Mouse (Mus musculus) frontal cortex, adult 2 months (tissue): ENCODE data around the gene Tmf1. TPM values are rescaled to one million over a fixed set of nuclear protein-coding genes. Genes with fewer than 3 reads are reported as not detected.

ENCODE experiments used
- DNase-seq, 2 experiments: peaks; one replicate each; pipeline ENCODE4 v3.0.0; 2022; ENCODE audit warnings: low spot score in 1 of 2; ENCODE audit errors: extremely low spot score in 1 of 2
- polyA plus RNA-seq: library from polyadenylated mRNA; depleted of rRNA; stranded (reverse); fragments of >200 nt; gene quantifications from 2 replicates; pipeline ENCODE4 v1.2.3, GENCODE M21; 2012

Gene Tmf1
- polyA plus RNA-seq, 1 experiment = 11.5 TPM

- DNase-seq = no peak
These were observed 26.0 kb upstream of the Tmf1 start for GRCm38 (mm10) chr6:97204952-97205351.

DNA sequence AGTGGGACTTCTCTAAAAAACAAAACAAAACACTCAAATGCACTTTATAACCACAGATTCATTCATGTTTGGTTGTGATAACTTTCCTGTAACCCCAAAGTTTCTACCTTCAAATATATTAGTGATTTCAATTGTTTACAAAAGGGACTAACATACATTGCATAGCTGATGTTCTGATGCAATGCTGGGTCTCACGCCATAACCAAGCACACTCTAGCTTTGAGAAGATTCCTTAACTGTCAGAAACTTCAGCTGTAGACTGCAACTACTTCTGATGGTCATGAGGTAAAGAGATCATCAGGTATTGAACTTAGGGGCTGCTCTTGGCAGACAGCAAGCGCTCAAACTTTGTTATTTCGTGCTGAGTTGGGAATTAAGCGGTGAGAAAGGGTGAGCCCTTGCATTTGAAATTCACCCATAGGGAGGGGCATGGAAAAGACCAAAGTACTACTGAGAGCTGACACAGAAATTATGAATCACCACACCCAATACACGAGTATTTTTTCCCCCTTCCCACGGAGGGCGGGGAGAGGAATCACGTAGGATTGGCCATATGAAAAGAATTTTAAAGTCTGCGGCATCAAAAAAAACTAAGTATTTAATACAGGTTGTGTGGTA, 25.4 kb upstream of the Tmf1 start:
- no peak for DNase-seq

GRCm38 (mm10) chr6:97202477-97202876, 23.6 kb upstream of the Tmf1 start:
- no peak for DNase-seq

DNA sequence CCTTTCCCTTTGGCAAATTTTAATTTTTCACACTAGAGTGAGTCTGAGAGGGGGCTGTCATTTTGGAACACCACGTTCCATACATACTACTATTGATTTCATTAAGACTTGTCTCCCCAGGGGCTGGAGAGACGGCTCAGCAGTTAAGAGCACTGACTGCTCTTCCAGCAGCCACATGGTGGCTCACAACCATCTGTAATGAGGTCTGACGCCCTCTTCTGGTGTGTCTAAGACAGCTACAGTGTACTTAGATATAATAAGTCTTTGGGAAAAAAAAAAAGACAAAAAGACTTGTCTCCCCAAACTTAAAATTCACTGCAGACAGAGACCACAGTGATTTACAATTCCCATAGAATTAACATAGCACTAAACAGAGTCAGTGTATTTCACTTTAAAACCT, 21.5 kb upstream of the Tmf1 start:
- no peak for DNase-seq

DNA sequence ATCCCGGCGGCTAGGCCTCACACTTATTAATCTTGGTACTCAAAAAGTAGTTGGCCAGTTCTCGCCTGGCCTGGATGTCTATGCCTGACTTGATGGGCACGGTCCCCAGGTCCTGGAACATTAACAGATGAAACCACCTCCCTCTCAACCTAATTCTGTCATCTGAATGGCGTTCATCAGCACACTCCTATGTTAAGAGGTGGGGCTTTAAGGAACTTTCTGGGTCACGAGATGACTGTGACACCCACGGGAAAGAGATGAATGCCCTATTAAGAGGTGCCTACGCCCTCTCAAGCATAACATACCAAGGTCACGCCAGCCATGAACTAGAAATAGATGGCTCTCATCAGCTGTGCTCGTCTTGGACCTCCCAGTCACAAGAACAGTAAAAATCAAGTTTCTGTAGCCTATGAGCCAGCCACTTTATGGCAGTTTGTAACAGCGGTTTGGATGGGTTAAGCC, 476 bp upstream of the Tmf1 start:
- peak in 1 of 2 experiments; percentile 37 for DNase-seq

- DNase-seq = no peak
These were observed 3.2 kb downstream of the Tmf1 start for GRCm38 (mm10) chr6:97175716-97176115.

DNA sequence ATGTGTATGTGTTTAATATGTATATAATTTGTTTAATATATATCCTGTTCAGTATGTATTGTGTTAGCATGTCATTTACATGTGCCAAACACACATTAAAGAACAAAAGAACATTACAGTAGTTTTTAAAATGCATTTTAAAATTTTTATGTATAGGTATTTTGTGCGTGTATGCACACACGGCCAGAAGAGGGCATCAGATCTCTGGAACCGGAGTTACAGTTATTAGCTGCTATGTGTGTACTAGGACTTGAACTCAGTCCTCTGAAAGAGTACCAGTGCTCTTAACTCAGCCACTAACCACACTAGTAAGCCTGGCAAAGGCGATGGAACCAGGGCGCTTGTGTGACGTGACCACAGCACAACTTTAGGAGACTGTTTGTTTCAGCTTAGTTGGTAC, 28.8 kb downstream of the Tmf1 start:
- no peak for DNase-seq

DNA sequence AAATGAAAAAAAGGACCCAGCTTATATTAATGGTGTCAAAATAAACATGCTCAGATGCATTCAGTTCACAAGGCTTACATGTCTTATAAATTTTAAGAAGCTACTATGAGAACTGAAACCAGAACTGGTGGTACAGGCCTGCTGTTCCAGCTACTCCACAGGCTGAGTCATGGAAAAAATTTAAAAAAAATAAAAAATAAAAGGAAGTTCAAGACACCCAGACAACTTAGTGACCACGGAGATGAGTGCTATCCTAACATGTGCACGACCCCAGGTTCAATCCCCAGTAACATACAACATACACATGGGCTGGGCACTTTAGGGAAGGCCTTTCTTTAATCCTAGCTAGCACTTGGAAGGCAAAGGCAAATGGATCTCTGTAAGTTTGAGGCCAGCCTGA, 29.2 kb downstream of the Tmf1 start:
- no peak for DNase-seq

GRCm38 (mm10) chr6:97148383-97149251, 30.3 kb downstream of the Tmf1 start, which contains the start of gene Eogt:
Gene Eogt (minus strand): TSS chr6:97149182.
- peak; percentile 22 to 71 for DNase-seq

- peak; percentile 8 to 40 for DNase-seq
These were observed 31.1 kb downstream of the Tmf1 start for GRCm38 (mm10) chr6:97147755-97148382.

DNA sequence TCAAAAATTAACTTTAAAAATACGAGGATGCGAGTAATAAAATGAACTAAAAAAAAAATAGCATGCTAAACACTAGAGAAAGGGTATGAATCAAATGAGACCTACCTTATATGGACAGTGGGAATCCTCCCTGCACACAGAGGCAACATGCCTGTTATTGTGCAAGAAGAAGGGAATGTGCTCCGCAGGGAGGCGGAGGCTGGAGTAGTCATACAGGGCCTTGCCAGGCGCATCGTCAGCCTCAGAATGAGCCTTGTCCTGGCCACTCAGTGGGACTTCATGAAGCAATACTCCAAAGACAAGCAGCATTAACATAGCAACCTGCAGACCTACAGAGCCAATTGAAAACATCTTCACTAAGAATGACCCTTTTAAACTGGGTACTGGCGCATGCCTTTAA, 33.8 kb downstream of the Tmf1 start:
- DNase-seq = no peak

- DNase-seq = peak in 1 of 2 experiments; percentile 5
These were observed 34.6 kb downstream of the Tmf1 start for GRCm38 (mm10) chr6:97144359-97144758.

GRCm38 (mm10) chr6:97142611-97143010, 36.3 kb downstream of the Tmf1 start:
- no peak for DNase-seq

DNA sequence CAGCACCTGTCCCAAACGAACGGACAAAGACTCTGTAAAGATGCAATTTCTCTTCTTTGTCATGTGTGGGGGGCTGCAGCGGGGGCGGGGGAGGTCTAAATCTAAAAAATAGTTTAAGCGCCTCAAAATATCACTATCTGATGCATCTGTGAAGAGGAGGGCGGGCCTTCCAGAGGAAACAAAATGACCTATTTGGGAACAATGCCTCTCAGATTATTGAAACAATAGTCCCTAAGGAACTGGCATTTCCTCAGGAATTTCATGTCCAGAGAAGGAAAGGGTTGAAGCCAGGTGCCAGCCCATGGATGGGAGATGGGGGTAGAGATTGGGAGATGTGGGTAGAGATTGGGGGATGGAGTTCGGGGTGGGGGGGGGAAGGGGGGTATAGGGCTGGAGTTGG, 37.1 kb downstream of the Tmf1 start:
- DNase-seq = no peak

DNA sequence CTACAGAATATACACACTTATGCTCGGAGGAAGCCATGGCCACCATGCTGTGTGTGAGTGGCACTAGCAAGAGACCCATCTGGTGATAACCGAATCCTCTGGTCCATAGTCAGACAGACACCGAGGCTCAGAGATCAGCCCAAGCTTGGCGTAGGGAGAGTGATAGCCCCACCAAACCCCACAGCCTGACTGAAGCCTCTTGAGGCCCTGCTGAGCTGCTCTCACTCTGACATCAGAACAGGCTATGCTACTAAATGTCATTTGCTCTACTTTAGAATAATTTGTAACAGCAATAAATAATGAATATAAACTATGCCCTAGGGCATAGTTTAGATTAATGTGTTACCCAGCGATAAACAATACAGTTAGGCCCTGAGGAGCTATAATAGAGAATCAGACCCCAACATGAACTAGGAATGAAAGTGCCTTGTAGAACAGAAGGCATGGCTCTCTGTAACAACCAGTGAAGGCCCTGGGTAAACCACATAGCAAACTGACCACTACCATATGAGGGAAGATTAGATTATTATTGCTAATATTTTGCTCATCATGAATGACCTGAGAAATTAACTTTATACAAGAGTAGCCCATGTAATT, 46.1 kb downstream of the Tmf1 start:
- DNase-seq = no peak

DNA sequence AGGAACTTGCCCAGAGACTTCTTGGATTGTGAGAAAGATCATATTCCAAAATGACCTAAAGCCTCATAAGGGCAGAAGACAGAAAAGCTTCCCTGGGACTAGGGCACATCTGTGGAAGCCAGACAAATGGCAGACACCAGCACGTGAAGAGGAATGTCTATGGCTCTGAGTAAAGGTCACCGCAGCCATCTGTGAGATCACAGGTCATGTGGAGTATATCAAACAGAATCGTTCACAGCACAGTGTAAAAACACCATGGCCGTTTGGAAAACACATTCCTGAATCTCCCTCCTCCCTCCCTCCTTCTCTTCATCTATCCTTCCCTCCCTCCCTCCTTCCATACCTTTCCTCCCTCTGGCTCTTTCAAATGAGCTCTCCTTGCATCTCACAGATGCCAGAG, 47.1 kb downstream of the Tmf1 start:
- no peak for DNase-seq

DNA sequence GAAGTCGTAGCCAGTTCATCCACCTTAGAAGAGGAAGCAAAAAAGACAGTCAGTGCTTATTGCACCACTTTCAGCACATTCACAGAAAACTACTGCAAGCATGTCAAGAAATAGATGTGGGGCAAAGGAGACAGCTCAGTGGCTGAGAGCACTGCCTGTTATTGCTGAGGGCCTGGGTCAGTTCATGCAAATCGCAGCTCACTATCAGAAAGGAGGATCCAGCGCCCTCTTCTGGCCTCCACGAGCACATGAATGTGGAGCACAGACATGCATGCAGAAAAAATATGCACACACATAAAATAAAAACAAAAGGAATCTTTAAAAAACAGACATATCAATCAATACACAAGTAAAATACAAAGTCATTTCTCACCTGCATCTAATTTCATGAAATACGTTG, 47.9 kb downstream of the Tmf1 start:
- DNase-seq = no peak

DNA sequence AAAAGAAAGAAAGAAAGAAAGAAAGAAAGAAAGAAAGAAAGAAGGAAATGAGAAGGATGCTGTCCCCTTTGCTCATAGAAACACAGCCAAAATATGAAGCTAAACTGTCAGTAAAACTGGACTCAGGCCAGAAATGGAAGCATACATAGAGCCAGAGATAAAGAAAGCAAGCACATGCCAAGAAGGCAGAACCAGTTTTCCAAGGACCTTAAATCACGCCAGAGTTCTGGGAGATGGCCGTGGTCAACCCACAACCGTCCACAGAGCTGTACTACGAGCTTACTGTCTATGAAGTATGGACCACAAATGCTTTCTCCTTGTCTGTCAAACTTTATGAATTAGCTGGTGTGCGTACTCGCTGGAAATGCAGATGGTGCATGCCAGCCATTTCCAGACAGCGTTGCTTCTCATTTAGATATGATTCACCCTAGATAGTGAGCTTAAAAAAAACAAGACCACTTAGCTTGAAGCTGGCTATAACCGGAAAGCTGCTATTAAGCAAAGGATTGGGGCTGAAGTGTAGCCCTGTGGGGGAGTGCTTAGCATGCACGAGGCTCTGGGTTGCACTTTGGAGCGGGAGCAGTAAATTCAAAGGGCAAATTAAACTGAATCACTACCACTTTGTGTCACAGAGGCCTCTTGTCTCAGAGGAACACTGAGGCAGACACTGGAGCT, 54.4 kb downstream of the Tmf1 start:
- DNase-seq = peak in 1 of 2 experiments; percentile 23

DNA sequence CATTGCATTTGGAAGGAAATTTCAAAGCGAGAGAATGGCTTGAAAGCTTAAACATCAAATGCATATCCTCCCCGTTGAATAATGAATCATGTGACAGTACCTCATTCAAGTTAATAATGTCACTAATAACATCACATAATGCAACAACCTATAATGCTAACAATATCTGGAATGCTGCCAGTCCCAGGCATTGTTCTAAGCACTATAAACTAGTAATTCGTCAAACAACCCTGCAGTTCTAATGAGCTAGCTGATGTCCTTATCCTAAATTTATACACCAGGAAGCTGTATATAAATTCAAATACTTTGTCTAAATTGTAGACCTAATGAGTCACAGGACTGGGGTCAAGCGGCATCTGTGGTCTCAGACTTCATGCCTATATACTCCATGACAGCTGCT, 58.0 kb downstream of the Tmf1 start:
- DNase-seq = no peak

GRCm38 (mm10) chr6:97118327-97118726, 60.6 kb downstream of the Tmf1 start:
- DNase-seq = no peak

GRCm38 (mm10) chr6:97116896-97117295, 62.0 kb downstream of the Tmf1 start:
- no peak for DNase-seq
